17 mouse cellular contexts compared by ENCODE assay signal in genomic region chr2:117318991-117319390, GRCm38 (mm10).
DNase-seq lines count a peak whose midpoint lies in the region; ATAC-seq lines count a peak whose summit lies in the region.
"Had no signal": no experiment of that assay in that cellular context is flagged by ENCODE, and none has a peak within 500 bp of the region (broad histone marks: within the 10 kb centered on the region; RNA-seq: fewer than 3 reads in every experiment).

No protein-coding gene starts in this region.

- DNase-seq in frontal cortex, postnatal 25 days (ENCODE audit: low spot score in 2 of 2), result no peak
- DNase-seq in induced T-regulatory cell, adult 2 months (ENCODE audit: low read depth), result peak; percentile 28
- peak; percentile 69 for DNase-seq in telencephalon, adult 2 months (ENCODE audit: low read depth, low spot score)
- DNase-seq in cerebellum, adult 11-12 months, result no peak
- DNase-seq in kidney, postnatal 25 days, result no peak
- DNase-seq: adrenal gland, adult 2 months; adrenal gland, postnatal 10 days; adrenal gland, postnatal 25 days; cerebellum, adult 18-20 months; cerebellum, adult 8-10 months; cerebellum, adult 9-11 months; cerebellum, postnatal 14 days; cerebellum, postnatal 36 days; embryo, embryonic 11 days had no signal

- peak; percentile 91 for ATAC-seq in frontal cortex, adult (ENCODE audit: low TSS enrichment)
- ATAC-seq: forebrain, embryonic 13.5 days; forebrain, embryonic 15.5 days had no signal

Comparison
In these comparisons a context has a peak if more than half of its experiments do, and no peak if none do; other contexts are left out.
1. DNase-seq: peak in induced T-regulatory cell, adult 2 months (single experiment) and telencephalon, adult 2 months (single experiment); none in frontal cortex, postnatal 25 days (0 of 2), cerebellum, adult 11-12 months (single experiment) and kidney, postnatal 25 days (0 of 2).